Mouse (Mus musculus) ovary, postnatal 10 days (tissue): ENCODE data around the gene Ankrd6.

ENCODE experiments used
- DNase-seq: peaks from one replicate; pipeline ENCODE4 v3.0.0; 2022; ENCODE audit warnings: low spot score

Gene Ankrd6

GRCm38 (mm10) chr4:32854956-32855355 lies 95.7 kb downstream of the Ankrd6 start:
- DNase-seq = no peak

DNA sequence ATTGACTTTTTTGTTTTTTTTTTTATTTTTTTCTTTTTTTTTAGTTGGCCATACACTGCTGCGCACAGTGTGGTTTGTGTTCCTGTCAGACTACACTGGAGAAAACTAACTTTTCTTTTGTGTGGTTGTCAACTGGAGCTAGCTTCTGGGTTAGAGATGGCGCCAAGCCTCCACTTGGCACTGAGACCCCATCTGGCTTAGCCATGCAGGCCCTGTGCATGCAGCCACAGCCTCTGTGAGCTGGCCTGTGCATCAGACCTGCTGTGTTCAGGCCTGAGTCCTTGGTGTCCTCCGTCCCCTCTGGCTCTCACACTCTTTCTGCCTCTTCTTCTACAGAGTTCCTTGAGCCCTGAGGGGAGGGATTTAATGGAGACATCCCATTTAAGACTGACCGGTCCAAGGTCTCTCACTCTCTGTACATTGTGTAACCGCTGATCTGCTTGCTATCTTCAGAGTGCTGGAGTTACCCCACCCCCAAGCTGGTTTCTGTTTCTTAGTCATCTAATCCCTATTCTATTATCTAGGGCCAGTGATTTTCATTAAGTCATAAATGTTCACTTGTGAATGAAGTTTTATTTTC lies 96.9 kb downstream of the Ankrd6 start:
- DNase-seq = no peak

GRCm38 (mm10) chr4:32852819-32853218 lies 97.8 kb downstream of the Ankrd6 start:
- no peak for DNase-seq

DNA sequence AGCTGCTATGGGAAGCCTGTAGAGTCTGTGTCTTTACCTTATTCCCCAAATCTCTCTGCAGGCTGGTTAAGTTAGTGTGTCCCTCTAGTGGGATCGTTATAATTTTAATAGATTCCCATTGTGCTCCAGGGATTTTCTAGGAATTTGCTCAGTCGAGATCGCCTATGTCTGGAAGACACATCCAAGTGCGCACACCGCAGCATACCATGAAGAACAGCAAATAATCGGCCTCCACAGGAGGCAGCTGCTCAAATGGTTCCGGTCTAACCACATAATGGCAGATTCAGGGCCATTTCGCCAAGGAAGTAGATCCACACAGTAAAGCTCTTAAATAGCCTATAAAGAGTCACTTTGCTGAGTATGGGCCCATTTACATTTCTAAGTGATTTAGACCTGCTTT lies 98.3 kb downstream of the Ankrd6 start:
- no peak for DNase-seq

DNA sequence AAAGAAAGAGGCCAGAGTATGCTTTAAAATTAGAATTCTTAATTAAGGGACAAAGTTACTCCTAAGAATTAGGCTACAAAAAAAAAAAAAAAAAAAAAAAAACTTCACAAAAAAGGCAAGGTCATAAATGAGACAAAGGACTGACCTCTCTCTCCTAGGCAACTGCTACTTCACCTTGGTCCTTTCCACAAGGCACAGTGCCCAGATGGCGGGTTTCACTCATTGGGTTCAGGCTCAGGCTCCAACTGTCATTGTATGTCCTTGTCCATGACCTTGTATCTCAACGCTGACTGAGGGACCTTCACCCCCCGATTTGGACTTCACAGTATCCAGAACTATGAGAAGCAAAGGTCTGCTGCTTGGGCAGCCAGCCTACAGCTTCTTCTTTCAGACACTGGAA lies 112.2 kb downstream of the Ankrd6 start:
- no peak for DNase-seq

DNA sequence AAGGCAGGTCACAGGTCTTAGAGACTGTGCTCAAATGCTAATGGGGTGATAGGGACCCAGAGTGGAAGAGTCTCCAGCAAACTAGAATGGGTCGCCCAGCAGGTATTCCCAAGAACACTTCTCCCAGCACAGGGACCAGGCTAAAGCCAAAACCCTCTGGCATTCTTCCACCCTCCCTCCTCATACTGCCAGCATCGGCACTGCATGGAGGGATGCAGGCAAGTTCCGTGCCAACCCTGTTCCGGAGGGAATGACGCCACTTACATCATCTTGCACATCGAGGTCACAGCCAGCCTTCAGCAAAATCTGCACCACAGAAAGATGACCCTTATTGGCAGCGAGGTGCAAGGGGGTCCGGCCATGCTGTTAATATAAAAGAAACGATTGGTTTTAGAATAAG lies 114.6 kb downstream of the Ankrd6 start:
- DNase-seq = no peak

GRCm38 (mm10) chr4:32834541-32834940 lies 116.1 kb downstream of the Ankrd6 start:
- no peak for DNase-seq

DNA sequence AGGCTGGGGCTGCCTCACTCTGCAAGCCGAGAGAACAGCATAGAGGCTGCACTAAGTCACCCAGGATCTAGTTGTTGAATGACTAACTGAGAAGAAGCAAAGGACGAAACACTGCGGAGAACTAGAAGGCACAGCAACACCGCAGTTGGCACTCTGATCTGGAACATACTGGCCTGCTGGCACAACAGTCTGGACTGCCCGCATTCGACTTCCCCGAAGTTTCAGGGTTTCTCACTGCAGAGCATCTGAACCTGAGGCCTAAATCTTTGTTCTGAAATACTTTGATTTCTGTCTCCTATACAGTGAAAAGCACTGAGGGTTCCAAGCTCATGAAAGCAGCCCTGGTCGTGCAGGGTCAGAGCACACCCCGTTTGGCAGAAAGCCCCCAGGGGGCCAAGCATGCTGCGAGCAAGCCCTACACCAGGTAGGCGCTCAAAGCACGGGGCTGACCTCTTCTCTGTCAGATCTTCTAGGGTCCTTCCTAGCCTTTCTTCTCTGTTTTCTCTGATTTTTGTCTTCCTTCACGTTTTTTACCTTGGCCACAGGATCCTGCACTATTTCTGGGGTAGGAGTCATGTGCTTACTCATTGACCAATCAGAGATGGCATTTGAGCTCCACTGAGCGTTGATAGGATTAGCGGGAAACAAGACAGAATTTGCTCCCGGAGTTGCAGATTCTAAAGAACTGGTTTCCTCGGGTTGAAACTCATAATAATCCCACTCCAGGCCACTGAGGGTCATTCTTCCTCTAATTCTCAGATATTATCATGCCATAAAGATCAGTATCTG lies 117.0 kb downstream of the Ankrd6 start:
- DNase-seq = no peak

- DNase-seq = no peak
Observed at GRCm38 (mm10) chr4:32829316-32829715, 121.3 kb downstream of the Ankrd6 start.

DNA sequence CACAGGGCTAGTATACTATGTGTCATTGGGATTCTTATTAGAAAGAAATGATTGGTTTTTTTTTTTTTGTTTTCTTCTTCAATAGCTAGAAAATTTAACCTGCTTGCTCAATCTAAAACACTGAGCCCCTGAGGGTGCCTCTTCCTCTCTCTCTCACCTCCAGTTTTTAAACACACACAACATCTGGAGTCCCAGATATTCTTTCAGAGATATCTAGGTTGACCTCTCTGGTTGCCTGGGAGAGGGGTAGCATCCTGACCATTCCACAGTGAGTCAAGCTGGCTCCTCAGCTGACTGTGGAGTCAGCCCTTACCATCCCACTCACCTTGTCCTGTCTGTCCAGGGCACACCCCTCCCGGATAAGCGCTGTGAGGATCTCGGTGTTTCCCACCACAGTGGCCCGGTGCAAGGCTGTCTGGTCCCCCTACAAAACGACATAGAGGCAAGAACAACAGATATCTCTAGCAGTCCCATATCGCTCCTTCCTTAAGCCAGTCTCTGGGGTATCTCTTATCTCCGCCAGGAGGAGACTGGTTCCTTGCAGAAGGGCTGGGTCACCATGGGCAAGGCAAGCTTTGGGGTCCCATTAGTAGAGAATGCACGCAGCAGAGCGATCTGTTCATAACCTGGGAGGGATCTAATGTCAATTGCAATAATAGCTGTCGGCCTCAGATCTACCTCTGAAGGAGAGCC lies 122.1 kb downstream of the Ankrd6 start:
- no peak for DNase-seq

GRCm38 (mm10) chr4:32826925-32827324 lies 123.7 kb downstream of the Ankrd6 start:
- DNase-seq = no peak

- no peak for DNase-seq
Observed at GRCm38 (mm10) chr4:32824254-32824653, 126.4 kb downstream of the Ankrd6 start.

GRCm38 (mm10) chr4:32820676-32821075 lies 130.0 kb downstream of the Ankrd6 start:
- DNase-seq = no peak

DNA sequence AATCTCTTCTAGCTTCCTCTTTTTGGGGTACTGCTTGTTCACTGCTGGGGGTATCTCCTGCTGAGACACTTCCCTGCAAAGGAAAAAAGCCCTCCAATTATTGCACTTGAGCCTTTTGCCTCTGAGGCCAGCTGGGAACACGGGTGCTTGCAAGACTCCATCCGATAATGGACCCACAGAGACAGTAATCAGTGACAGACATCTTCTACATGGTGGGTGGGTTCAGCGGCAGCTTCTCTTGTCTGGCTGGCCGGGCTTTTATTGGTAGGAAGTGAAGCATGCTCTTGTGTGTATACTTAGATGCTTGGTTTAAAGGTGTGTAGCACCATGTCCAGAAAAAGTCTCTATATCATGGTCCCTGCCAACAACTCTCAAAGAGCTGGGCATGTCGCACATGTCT lies 133.2 kb downstream of the Ankrd6 start:
- no peak for DNase-seq

GRCm38 (mm10) chr4:32800577-32801170 lies 150.0 kb downstream of the Ankrd6 start:
- DNase-seq = no peak

DNA sequence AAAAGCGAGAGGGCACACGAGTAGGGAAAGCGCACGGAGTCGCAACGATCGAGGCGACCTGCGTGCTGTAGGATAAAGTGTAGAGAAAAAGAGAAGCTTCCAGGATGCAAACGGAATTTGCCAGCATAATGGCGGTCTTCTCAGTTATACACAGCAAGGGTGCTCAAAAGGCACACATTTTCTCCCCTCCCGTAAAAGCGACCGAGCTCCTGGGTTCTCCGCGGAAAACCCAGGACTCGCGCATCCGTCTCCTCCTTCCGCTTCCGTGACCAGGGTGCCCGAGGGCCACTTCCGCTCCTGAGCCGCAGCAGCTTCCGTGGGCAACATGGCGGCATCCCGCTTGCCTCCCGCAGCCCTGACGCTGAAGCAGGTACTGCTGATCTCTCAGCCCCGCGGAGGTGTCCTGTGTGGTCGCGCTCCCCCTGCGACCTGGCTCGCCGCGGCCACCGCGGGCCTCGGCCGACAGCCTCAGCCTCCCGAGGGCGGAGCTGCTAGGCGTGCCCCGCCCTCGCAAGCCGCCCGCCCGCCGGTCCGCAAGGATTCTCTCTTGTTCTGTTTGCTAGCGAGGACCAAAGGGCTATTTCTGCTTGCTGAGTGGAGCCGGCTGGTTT lies 150.6 kb downstream of the Ankrd6 start, which contains the start of gene Lyrm2:
Lyrm2 (plus strand) TSS at position 288 of the 611 bp plus-strand sequence.
- DNase-seq = peak; percentile 69

DNA sequence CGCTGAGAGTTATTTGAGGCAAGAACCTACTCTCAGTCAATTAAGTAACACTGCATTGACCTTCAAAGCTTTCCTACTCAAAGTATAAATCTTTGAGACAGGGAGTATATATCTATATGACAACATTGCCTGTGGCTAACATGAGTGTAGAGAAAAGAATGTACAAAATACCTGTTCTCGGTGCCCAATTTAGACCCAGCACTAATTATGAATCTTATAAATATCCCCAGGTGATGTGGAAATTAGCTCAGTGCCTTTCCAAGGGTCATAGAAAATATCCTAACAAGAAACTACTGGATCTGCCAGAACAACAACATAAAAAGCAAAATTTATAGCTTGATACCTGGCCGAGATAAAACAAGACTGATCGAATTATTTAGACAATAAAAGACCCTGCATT lies 151.7 kb downstream of the Ankrd6 start:
- no peak for DNase-seq

DNA sequence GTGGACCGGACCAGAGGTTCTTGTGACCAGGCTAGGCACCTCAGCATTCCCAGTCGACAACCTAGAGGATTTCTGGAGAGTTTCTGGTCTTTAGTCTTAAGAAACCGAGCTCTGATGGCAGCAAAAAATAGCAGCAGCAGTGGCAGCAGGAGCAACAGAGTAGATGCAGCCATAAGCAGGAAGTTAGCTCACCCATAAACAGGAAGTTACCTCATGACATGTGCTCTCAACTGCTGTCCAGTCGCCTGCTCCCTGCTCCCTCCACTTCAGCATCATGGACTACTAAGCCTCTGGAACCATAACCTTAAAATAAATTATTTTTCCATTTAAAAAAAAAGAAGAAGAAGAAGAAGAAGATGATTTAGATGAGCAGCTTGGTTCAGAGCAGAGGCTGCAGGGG lies 161.6 kb downstream of the Ankrd6 start:
- DNase-seq = no peak

GRCm38 (mm10) chr4:32787110-32787509 lies 163.5 kb downstream of the Ankrd6 start:
- no peak for DNase-seq

DNA sequence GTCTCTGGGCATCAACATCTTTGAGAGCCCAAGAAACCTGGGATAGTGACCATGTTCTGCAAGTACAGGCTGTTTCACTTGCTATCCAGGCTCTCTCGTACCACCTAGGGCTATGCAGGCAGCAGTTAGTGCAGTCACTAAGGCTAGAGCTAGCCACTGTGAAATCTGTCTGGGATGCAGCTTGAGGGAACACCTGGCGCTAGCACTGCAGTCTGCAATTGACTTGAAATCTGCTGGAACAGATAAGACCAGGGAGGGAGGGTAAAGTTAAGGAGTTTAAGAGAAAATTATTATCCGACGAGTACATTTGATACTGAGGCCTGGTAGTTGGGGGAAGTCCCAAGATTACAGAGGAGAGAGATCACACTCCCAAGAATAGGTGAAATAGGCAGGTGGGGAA lies 170.6 kb downstream of the Ankrd6 start:
- no peak for DNase-seq

DNA sequence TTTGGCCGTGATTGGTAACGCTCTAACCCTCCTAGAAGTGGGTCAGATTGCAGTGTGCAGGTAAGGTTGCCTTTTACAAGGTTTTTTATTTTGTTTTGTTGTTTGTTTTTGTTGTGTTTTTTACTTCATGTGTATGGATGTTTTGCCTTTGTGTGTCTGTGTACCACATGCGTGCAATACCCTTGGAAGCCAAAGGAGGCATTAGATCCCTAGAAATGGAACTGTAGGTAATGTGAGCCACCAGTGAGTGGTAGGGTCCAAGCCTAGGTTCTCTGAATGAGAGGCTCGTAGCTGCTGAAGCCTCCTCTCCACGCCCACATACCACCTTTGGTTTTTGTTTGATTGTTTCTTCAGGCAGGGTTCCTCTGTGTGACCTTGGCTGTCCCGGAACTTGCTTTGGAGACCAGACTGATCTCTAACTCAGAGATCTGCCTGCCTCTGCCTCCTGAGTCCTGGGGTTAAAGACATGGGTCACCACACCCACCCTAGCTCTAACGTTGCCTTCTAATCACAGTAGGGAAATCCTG lies 180.3 kb downstream of the Ankrd6 start:
- no peak for DNase-seq

DNA sequence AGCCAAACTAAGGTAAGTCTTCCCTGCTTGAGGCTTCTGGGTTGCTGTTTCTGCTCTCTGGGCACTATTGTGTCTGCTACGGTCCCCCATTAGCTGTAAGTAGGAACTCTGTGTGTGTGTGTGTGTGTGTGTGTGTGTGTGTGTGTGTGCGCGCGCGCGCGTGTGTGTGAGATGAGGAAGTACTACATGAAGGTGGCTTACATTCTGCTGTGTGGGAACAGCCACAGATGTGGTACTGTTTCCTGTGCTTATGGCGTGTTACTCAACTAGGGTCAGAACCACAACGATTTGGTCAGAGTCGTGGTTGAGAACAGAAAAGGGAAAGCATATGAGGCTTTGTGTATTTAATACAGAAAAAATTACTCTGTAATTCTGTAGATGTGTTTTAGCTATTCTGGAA lies 182.6 kb downstream of the Ankrd6 start:
- DNase-seq = no peak
